Mouse (Mus musculus) activated CD4-positive, CD25-positive, alpha-beta regulatory T cell, adult 9 weeks (primary cell): ENCODE results near the gene Cflar. TPM values are rescaled to one million over a fixed set of nuclear protein-coding genes. Genes with fewer than 3 reads are reported as not detected.

Experiments
- polyA plus RNA-seq: library from polyadenylated mRNA; unstranded; fragments of 100-300 nt; shearing (Covaris generic); gene quantifications from one replicate; pipeline ENCODE4 v1.2.1, GENCODE M21; 2017

Gene Cflar
- polyA plus RNA-seq, result 148 TPM

GRCm38 (mm10) chr1:58711365-58712016 is at the start of gene Cflar:
Cflar (plus strand) TSS chr1:58711508.

GRCm38 (mm10) chr1:58695810-58696209 is 15.5 kb upstream of the Cflar start, which contains the start of gene Als2cr12:
Als2cr12 (minus strand) TSS chr1:58695989.

GRCm38 (mm10) chr1:58795291-58796058 is 84.2 kb downstream of the Cflar start, which contains the start of gene Casp8:
Casp8 (plus strand) TSS chr1:58795374.

Other genes with a start within 250 kb of the Cflar start
- gene Orc2, start 206.4 kb upstream of the Cflar start, polyA plus RNA-seq, result 32.0 TPM
- gene Fam126b, start 125.2 kb upstream of the Cflar start, polyA plus RNA-seq, result 17.7 TPM
- gene Ndufb3, start 125.1 kb upstream of the Cflar start, polyA plus RNA-seq, result 146 TPM
- gene Als2cr12, start 15.5 kb upstream of the Cflar start, polyA plus RNA-seq, result not detected
- 278 TPM for gene Casp8, start 83.9 kb downstream of the Cflar start, polyA plus RNA-seq